Mouse (Mus musculus) R1 (cell line): ENCODE measurements around the gene Cfl2.
A peak's percentile ranks its signal among the peaks of the same experiment; 100 is the strongest.

Experiments used
- DNase-seq: peaks from one replicate; pipeline ENCODE4 v3.0.0-alpha.2; 2018; ENCODE audit warnings: low read depth, low spot score

The Cfl2 gene

GRCm38 (mm10) chr12:54830574-54830973 is 32.1 kb downstream of the Cfl2 start:
- DNase-seq, result peak; percentile 73

GRCm38 (mm10) chr12:54829876-54830275 is 32.8 kb downstream of the Cfl2 start:
- DNase-seq, result no peak

GRCm38 (mm10) chr12:54828043-54828442 is 34.6 kb downstream of the Cfl2 start:
- DNase-seq, result no peak

GRCm38 (mm10) chr12:54825202-54825601 is 37.5 kb downstream of the Cfl2 start:
- peak; percentile 77 for DNase-seq

- no peak for DNase-seq
Measured at GRCm38 (mm10) chr12:54822836-54823426, 39.7 kb downstream of the Cfl2 start.

GRCm38 (mm10) chr12:54820684-54821161 is 42.0 kb downstream of the Cfl2 start:
- DNase-seq, result no peak

GRCm38 (mm10) chr12:54819181-54819935 is 43.3 kb downstream of the Cfl2 start:
- no peak for DNase-seq

GRCm38 (mm10) chr12:54810142-54810541 is 52.5 kb downstream of the Cfl2 start:
- DNase-seq, result no peak
